Mouse (Mus musculus): ENCODE results near the gene Acp2.
"Not testable (repeated sequence)": the region's sequence is repeated elsewhere in the genome, so short reads cannot be mapped to it uniquely, and the experiment has no call there.

Acp2 gene

DNA sequence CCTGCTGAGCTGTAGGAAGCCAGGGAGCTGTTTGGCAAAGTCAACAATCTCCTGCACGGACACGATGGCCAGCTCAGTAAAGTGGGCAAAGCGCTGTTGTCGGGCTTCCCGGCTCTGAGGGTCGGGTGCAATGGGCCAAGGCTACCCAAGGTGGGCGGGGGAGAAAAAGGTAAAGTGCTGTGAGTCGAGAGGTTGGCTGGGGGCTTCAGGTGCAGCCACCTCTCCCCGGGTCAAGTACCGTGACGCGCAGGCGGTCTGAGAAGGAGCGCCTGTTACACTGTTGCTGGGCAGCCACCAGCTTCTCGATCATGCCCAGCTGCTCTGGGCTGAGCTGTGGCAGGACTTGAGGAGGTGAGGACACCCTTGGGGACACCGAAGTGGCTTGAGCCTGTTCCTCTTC is 12.2 kb upstream of the Acp2 start:
- ATAC-seq (ENCODE audit: insufficient number of reproducible peaks, low FRiP score, low TSS enrichment) = no peak

DNA sequence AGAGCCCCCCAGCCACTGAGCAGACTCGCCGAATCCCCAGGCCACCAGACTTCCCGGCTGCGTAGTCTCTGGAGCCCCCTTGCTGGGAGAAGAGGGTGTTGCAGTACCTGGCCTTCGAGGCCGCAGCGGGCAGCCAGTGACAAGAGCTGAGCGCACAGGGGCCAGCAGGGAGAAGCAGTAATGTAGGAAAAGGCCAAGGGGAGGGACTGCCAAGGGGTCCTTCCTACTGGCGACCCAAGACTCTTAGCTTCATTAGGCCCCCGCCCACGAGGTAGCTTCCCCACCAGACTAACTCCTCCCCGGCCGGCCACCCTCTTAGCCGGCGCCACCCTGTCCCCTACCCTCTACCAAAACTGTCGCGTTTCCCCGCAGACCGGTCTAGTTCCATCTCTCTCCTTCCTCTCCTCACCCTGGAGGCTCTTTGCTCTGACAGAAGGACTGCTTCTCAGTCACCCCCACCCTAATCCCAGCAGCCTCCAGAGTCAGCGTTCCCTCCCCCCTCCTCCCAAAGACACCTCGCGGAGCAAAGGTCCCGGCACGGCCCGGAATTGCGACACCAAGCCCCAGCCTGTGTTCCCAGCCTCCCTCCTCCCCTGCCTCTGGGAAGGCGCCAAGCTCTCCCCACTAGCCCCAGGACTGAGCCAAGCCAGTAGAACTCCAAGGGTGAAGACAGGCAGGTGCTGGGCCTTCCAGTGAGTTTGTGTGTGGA is 7.9 kb upstream of the Acp2 start:
- peak; percentile 69 for ATAC-seq (ENCODE audit: insufficient number of reproducible peaks, low FRiP score, low TSS enrichment)

DNA sequence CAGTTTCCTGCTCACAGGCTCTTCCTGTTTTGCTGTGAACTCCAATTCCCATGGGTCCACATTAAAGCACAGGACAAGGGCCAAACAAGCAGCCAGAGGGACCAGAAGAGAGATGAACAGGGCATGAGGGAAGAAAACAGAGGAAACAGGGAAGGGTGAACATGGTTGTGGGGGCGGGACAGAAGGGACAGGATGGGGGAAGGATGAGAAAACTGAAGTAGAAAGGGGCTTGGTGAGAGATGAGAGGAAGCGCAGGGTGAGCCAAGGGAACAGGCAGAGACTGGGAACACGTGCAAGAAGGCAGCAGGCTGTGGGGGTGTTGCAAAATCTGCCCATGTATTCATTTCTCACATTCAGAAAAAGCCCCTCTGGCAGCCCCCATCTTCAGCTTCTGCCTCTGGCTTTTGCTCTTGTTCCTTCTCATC is 6.1 kb upstream of the Acp2 start:
- ATAC-seq (ENCODE audit: insufficient number of reproducible peaks, low FRiP score, low TSS enrichment) = no peak

DNA sequence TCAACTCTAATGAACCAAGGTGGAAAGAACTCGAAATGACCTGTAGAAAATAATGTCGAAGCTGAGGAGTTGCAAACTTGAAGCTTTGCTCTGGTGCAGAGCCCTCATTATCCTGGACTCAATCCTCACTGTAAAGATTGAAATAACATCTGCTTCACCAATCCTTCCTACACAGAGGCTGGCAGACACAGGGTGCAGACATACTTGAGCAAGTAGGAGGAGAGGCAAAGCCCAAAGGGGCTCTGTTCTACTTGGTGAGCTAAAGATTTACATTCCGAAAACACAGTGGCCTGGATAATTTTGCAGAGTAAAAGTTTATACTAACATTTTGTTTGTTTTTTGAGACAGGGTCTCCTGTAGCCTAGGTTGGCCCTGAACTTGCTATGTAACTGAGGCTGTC is 3.8 kb upstream of the Acp2 start:
- no peak for ATAC-seq (ENCODE audit: insufficient number of reproducible peaks, low FRiP score, low TSS enrichment)

DNA sequence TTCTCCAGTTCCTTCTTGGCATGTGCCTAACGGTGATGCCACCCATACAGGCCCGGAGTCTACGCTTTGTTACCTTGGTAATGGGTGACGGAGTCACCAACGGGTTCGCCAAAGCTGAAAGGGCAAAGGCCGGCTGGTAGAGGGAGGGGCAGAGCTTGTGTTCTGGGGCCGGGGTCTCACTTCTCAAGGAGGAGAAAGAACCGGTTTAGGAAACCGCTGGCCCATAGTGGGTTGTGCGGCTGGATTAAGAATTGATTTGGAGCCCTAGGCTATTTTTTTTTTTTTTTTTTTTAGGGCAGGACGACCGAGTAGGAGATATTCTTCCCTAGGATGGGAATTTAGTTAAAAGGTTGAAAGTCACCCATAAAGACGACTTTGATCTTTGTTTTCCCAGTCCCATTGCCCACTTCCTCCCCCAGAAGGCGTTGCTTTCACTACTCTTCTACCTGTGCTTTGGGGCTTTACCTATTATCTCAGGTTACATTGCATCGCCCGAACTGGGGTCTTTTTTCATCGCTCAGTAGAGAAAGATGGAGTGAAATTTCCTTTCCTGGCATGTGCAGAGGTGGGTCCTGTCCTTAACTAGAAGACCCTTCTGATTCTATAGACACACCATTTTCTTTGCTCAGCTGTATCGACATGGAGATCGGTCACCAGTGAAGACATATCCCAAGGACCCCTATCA is 429 bp downstream of the Acp2 start:
- no peak for ATAC-seq (ENCODE audit: insufficient number of reproducible peaks, low FRiP score, low TSS enrichment)

DNA sequence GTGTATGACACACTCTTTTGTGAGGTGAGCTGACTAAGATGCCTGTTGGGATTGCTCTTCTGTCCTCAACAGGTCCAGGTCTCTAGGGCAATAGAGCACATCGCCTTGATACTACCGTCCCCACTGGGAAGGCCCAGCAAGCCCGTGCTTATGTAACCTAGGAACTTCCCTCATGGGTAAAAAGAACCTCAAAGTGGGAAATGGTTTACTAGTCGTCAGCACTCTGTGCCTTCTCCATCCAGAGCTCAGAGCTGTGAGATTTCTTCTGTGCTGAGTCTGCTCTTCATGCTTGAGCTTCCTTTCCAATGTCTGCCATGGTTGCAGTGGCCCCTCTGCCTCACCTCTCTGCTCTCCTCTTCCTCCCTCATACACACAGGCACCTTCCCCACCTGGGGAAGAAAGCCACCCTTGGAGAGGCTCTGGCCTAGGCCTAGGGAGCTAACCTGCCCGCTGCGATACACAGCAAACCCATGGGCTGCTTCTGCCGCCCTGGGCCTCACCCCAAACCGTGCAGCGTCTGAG is 3.6 kb downstream of the Acp2 start:
- ATAC-seq (ENCODE audit: insufficient number of reproducible peaks, low FRiP score, low TSS enrichment) = no peak

DNA sequence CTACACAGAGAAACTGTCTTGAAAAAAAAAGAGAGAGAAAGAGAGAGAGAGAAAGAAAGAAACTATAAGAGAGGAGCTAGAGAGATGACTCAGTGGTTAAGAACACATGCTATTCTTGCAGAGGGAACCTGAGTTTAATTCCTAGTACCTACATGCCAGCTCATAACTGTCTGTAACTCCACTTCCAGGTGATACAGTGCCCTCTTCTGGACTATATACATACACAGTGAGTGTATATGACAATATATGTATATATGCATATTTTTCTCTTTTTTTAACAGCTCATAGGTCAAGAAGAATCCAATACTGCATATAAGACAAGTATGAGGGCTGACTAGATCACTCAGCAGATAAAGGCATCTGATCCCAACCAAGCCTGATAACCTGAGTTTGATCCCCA is 10.6 kb downstream of the Acp2 start:
- ATAC-seq (ENCODE audit: insufficient number of reproducible peaks, low FRiP score, low TSS enrichment) = no peak

DNA sequence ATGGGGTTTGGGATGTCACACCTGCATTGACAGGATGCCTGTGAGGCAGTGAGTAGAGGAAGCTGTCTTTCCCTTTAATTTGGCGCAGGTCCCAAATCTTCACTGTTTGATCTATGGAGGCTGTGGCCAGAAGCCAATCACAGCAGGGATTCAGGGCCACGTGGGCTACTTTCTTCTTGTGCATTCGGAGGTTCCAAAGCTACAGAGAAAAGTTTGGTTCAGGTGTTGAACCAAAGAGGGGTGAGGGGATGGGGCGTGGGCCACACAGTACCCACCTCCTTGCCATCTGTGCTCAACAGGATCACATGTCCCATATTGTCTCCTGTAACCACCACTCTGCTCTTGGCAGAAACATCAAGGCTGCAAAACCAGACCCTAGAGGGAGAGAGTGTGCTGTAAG is 14.3 kb downstream of the Acp2 start:
- ATAC-seq (ENCODE audit: insufficient number of reproducible peaks, low FRiP score, low TSS enrichment) = no peak

DNA sequence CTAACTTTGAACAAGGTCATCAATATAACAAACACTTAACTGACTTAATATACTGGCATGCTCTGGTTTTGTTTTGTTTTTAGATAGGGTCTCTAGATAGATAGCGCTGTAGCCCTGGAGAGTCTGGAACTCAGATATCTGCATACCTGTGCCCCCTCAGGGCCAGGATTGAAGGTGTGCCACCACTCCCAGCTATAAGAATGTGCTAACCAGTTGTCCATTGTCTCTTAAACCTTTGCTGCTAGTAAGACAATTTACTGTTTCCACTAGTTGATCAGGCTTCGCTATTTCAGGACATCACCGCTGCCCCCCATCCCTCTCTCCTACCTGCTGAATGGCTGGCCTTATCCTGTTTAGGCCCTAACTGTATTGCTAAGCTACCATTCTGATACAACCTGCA is 17.8 kb downstream of the Acp2 start:
- ATAC-seq (ENCODE audit: insufficient number of reproducible peaks, low FRiP score, low TSS enrichment) = no peak

DNA sequence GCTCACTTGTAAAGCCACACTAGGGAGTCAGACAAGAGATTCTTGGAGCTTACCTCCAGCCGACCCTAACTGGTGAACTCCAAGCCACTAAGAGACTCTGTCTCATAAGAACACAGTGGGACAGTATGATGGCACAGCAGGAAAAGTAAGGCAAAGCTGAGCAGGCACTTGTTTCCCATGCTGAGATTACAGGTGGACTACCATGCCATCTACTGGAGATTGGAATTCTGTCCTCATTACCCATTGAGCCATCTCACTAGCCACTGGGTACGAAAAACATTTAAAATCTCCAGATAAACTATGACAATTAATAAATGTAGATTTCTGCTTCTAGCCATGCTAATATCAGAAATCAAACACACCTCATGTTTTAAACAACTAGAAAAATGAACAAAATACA is 20.9 kb downstream of the Acp2 start:
- no peak for ATAC-seq (ENCODE audit: insufficient number of reproducible peaks, low FRiP score, low TSS enrichment)

DNA sequence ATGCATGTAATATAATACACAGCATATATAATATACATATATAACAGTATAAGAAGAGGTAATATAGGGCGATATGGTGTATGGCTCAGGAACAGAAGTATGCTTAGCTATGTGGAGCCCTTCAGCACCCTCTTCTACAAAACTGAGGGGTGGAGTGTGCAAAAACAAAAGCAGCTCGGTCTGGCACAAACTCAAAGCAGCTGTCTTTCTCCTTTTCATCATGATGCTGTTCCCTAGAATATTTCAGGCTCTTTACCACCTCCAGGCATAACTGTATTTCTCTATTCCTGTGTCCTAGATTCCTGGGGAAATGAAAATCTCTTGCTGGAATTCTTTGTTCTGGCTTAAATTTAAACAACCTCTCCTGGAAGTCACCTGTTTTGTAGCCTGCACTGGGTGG is 27.1 kb downstream of the Acp2 start:
- ATAC-seq (ENCODE audit: insufficient number of reproducible peaks, low FRiP score, low TSS enrichment) = no peak

DNA sequence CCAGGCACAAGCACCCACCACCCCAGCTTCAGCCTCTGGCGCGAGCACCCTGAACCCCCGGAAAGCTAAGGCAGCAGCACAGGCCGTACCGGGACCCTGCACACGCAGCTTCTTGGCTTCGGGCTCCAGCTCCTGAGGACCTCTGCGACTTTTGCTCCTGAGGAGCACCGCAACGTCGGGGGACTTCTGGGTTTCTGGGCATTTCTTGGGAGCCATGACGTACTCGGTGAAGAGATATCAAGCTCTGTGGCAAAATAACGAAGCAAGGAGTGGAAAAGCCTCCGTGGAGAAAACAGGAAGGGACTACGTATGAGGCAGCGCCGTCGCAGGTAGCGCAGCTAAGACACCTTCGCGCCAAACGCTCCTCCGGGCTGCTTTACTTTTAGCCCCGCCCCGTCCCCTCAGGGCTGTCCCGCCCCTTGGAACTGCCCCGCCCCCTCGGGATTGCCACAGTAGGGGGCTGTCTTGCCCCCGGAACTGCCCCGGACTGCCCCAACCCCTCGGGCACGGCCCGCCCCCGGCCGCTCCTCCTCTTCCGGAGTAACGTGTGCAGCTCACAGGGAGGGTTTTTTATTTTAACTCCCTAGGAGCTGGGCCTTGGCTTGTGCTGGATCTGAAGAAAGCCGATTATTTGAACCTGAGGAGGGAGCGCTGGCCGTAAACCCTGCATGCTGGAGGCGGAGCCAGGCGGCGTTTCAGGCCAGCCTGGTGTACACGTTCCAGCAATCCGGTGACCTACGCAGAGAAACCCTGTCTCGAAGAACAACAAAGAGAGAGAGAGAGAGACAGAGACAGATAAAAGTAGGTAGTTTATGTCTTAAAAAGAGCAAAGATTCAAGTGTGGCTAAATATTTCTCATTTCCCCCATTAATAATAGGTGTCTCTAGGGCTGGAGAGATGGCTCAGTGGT is 34.2 kb downstream of the Acp2 start, which contains the start of gene Ddb2:
Gene Ddb2, minus strand, starts transcription at position 382 of the 910 bp plus-strand sequence.
- peak; percentile 96 for ATAC-seq (ENCODE audit: insufficient number of reproducible peaks, low FRiP score, low TSS enrichment)

DNA sequence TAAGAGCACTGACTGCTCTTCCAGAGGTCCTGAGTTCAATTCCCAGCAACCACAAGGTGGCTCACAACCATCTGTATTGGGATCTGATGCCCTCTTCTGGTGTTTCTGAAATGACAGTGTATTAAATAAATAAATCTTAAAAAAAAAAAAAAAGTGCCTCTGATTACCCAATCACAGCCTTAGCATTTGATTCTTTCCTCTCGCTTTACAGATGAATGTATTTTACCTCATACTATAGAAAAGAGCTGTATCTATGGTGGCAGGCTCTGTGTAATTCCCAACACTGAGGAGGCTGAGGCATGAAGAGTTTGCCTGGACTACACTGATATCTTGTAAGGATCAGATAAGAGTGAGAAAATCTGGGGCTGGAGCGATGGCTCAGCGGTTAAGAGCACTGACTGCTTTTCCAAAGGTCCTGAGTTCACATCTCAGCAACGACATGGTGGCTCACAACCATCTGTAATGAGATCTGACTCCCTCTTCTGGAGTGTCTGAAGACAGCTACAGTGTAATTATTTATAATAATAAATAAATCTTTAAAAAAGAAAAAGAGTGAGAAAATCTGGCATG is 34.9 kb downstream of the Acp2 start:
- not testable (repeated sequence) for ATAC-seq (ENCODE audit: insufficient number of reproducible peaks, low FRiP score, low TSS enrichment)

DNA sequence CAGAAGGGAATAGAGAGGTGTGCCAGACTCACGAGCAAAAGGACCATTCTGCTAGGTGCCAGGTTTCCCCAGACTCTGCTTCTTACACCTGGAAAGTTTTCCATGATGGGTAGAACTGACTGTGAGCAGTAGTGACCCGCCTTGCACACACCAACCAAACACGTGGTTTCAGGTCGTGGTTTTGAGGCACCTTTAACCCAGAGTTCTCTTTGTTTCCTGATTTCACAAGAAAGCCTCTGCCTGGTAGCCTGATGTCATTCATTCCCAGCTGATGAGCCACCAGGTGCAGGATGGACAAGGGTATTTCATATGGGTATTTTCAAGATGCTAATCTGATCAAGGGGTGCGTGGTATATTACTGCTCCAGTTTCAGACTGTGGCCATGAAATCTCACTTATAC is 39.9 kb downstream of the Acp2 start:
- no peak for ATAC-seq (ENCODE audit: insufficient number of reproducible peaks, low FRiP score, low TSS enrichment)

DNA sequence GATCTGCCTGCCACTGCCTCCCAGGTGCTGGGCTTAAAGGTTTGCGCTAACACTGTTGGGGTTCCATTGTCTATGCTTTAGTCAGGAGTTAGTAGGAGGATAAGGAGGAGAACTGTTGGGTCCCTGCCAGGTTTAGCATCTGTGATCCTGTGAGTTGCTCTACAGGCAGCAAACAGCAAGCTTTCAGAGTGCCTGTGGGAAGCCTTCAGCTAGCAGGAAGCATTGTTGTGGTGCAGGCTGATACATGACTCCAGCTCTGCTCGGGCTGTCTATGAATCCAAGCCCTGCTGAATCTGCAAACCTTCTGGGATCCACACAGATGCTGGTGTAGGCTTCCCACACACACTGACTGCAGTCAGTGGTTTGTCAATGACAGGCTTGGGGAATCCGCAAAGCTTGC is 40.7 kb downstream of the Acp2 start:
- ATAC-seq (ENCODE audit: insufficient number of reproducible peaks, low FRiP score, low TSS enrichment) = no peak

DNA sequence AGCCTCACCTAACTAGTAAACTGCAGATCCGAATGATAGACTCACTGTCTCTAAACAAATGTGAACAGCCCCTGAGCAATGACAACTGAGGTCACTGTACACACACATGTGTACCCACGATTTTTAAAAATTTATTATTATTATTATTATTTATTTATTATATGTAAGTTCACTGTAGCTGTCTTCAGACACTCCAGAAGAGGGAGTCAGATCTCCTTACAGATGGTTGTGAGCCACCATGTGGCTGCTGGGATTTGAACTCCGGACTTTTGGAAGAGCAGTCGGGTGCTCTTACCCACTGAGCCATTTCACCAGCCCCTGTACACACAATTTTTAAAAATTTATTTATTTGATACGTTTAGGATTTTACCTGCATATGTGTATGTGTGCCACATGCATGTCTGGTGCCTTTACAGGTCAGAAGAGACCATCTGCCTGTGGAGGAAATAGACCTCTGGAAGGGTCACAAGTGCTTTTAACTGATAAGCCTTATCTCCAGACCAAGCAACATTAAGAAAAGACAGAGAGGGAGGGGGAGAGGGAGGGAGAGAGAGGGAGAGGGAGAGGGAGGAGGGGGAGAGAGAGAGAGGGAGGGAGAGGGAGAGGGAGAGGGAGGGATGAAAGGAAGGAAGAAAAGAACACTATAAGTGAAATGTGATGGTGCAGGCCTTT is 42.0 kb downstream of the Acp2 start:
- no peak for ATAC-seq (ENCODE audit: insufficient number of reproducible peaks, low FRiP score, low TSS enrichment)

DNA sequence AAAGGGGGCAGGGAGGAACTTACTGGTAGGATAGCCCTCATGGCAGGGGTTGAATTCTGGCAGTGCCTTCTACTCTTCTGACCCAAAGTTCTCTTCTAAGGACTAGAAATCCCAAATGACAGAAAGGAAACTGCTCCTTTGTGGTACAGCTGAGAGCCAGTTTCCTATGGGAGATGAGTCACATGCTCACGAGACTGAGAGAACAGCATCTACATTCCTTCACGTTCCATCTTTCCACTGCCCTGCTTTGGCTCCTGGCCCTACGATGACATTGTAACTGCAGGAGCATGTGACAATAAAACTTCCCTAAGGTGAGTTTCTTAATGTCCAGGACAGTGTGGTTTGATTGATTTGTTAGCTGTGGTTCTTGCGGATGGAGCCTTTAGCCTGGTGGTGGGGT is 45.7 kb downstream of the Acp2 start:
- no peak for ATAC-seq (ENCODE audit: insufficient number of reproducible peaks, low FRiP score, low TSS enrichment)

DNA sequence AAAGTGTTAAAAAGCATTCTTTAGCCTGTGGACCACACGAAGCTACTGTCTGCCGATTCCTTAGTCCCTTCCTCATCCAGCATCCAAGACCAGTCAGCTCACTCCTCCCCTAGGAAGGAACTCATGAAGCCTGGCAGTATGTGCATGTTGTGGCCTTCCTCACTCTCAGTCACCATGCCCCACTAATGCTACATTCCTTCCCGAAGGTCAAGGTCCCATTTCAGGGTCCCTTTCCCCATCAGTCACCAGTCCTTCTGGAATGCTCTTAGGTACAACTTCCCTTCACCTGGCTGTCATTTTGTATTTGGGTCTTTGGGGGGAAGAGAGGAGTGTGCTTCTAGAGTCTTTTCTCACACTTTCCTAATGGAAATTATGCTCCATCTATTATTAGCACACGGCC is 49.3 kb downstream of the Acp2 start:
- no peak for ATAC-seq (ENCODE audit: insufficient number of reproducible peaks, low FRiP score, low TSS enrichment)

DNA sequence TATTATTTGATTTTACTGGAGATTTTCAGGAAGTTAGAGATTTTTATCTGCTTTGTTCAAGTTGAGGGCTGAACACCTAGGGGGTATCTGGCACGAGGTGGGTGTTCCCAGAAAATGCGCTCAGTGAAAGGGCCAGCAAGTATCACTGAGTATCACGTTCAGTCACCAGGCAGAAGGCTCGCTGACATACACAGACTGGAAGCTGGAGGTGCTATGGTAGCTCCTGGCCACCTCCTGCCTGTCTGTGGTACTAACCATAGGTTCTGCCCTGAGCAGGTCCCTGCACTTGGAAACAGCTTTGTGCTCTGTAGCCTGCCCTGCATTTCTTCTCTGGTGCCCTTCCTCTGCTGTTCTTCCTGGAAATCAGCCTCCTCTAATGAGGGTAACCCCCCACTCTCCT is 49.8 kb downstream of the Acp2 start:
- no peak for ATAC-seq (ENCODE audit: insufficient number of reproducible peaks, low FRiP score, low TSS enrichment)

DNA sequence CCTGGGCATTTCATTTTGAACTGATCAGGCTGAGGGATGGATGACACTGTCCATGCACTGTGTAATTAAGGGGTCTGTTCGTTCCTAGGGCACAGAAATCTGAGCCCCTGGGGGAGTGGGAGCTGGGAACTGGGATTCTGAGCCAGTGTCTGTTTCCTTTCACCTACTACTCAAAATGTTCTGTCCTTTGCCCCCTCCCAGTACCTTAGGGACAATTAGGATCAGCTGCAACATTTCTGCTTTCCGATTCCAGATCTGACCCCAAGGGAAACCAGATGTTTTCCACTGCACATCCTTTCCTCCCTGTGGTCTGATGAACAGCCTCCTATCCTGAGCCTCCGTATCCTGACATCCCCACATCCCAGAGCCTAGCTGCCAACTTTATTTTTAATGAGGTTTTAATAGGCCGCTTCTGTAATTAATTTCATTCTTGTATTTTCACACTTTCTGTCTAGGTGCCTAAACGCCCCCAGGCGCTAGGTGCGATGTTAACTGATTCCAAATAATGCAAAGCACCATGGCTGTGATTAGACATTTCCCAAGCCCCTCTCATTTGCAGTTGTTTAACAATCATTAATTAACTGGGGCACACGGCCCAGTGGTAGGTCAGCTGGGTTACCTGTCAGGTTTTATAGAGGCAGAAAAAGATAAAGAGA is 52.2 kb downstream of the Acp2 start:
- no peak for ATAC-seq (ENCODE audit: insufficient number of reproducible peaks, low FRiP score, low TSS enrichment)
